Mouse (Mus musculus): Measurements from ENCODE around the gene Cmtm3.

- TF ChIP-seq CTCF (IDR thresholded peaks at IDR 0.05; ENCODE audit: extremely low read depth, insufficient read depth, low read length) (no peak), POLR2A (IDR thresholded peaks at IDR 0.05; ENCODE audit: extremely low read depth, insufficient read depth, low read length) (no peak)
Observed at GRCm38 (mm10) chr8:104367398-104367797, 28.2 kb downstream of the Cmtm3 start.

Data from cortical plate, adult 2 months (tissue).